Mouse (Mus musculus) fibroblast of lung, adult 2 months (primary cell): ENCODE measurements around the gene Msmo1.
A peak's percentile ranks its signal among the peaks of the same experiment; 100 is the strongest.

Experiments used
- DNase-seq: peaks from one replicate; pipeline ENCODE4 v3.0.0-alpha.2; 2011; ENCODE audit warnings: low read depth

Msmo1 gene

DNA sequence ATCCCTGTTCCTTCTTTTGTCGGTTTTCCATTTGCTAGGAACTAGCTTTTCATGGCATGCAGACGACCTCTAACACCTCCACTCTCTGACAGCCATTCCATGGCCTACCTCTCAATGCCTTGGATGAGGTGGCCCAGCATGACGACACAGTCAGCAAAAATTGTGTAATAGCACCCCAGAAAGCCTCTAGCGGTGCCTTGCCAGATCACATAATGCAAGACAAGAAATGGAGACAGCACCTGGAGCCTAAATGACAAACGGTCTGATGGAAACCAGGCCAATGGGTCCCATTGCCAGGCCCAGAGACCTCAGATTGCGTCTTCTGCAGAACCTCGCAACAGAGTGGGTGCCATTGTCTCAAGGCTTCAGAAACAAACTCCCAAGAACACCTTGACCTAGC is 21.1 kb downstream of the Msmo1 start:
- no peak for DNase-seq

DNA sequence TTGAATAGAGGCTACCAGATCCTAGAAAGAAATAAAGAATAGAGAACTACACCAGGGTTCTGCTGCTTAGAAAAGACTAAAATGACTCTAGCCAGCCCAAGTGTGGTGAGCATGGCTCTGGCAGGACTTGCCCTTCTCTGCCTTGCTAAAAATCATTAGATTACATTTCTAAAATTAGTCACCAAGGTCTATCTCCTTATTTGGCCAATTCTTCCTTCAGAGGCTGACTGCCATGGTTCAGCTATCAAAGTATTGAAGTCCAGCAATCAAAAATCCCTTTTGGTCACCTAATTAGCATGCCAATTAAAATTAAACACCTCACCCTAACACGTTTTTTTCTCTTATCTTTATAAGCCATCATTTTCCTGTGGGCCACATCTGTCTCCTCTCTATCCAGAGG is 22.0 kb downstream of the Msmo1 start:
- DNase-seq, result no peak

DNA sequence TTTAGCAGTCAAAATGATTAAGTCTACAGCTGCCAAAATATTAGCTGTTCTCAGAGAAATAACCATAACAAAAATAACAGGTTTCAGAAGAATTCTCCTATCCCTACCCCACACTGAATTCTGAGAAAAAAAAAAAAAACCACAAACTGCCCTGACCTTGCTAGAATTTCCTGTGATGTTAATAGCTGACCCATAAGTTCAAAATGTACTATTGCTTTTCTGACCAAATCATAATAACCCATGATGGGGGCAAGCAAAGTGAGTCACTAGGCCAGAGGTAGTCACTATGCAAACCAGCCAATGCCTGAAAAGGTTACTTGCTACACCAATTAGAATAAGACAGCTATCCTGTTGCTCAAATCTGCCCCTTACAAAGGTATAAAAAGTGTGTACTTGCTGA is 26.1 kb downstream of the Msmo1 start:
- DNase-seq, result peak; percentile 71

DNA sequence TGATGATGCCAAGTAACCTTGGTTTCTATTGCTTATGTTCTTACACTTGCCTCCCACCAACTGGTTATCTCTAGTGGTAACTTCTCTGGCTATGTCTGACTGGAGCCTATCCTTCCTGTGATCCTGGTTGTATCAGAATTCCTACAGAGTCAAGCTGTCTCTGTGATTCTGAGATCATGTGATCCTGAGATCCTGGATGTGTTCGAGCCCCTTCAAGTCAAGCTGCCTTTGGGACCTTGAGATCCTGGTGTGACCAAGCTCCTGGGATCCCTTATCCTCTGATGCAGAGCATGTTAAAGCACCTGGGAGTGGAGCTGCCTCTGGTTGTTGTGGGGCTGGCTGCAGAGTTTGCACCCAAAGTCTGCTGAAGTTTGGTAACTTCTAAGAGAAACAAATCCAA is 30.4 kb downstream of the Msmo1 start:
- no peak for DNase-seq

DNA sequence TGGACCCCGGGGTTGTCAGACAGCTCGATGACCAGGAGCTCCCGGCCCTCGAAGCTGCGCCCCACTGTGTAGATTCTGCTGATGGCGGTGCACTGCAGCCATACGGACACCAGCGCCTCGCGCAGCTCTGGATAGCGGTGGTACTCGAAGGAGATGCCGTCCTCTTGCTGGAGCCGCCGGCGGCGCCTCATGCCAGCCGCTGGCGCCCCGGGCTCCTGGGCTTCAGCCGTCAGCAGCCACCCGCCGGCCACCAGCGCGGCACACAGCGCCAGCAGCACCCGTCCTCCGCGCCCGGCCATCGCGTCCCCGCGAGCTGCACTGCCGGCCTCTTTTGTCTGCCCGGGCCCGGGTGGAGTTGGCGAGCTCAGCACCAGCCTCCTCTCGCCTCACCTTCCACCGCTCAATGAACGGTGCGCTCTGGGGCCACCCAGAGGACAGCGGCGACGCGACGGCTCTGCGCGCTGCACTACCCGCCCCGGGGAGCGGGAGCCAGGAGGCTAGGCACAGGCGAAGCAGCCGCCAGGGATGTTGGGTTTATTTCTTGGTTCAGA is 40.9 kb downstream of the Msmo1 start, which contains the start of gene Cpe:
TSS of gene Cpe (minus strand) at position 404 of the 551 bp plus-strand sequence.
- DNase-seq, result peak; percentile 64

DNA sequence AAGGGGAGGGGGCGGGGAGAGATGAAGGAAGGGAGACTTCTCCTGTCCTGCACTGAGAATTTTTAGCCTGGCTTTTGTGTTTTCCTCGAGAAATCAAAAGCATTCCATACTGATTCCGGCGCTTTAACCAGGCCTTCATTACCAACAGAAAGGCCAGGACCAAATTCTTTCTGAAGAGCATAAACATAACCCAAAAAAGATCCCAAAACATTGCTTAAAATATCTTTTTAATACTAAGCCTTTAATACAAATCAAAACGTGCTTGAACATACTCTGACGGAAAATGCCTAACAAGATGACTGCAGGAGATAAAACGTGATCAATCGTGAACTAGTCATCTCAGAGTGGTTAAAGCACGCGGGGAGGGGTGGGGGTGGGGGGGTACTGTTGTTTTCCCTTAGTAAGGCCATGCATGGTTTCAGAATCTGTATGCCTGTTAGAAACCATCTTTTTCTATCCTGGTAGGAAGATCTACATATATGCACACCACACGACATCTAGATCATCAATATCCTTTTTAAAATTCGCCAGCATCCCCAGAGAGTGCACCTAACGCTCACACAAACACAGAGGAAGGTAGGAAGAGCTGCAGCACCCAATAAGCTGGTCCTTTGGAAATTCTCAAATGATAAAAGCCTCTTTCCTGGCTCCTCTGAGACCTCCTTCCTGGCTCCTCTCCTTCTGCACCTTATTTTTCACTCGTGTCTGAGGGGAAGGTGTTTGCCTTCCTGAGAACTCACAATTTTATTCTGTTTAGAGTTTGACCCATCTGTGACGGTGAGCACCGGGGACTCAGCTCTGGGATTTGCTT is 41.8 kb downstream of the Msmo1 start:
- DNase-seq, result no peak

- DNase-seq, result no peak
These were observed 42.7 kb downstream of the Msmo1 start for GRCm38 (mm10) chr8:64690845-64691244.

GRCm38 (mm10) chr8:64690306-64690705 is 43.3 kb downstream of the Msmo1 start:
- no peak for DNase-seq

GRCm38 (mm10) chr8:64688741-64689140 is 44.9 kb downstream of the Msmo1 start:
- no peak for DNase-seq

GRCm38 (mm10) chr8:64688161-64688560 is 45.4 kb downstream of the Msmo1 start:
- DNase-seq, result peak; percentile 61

GRCm38 (mm10) chr8:64682501-64682900 is 51.1 kb downstream of the Msmo1 start:
- no peak for DNase-seq

DNA sequence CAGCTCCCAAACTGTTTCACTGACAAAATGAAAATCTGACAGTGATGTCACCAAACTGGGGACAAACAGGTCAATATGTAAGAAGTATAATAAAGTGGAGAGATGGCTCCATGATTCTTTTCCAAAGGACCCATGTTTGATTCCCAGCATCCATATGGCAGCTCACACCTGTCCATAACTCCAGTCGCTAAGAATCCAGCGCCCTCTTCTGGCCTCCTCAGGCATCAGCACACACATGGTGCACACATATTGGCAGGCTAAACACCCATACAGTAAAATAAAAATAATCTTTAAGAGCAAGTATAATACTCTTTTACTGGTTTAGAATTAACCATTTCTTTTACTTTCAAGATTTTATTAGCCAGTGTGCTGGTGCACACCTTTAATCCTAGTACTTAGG is 57.2 kb downstream of the Msmo1 start:
- DNase-seq, result no peak

GRCm38 (mm10) chr8:64674951-64675585 is 58.5 kb downstream of the Msmo1 start:
- peak; percentile 67 for DNase-seq

DNA sequence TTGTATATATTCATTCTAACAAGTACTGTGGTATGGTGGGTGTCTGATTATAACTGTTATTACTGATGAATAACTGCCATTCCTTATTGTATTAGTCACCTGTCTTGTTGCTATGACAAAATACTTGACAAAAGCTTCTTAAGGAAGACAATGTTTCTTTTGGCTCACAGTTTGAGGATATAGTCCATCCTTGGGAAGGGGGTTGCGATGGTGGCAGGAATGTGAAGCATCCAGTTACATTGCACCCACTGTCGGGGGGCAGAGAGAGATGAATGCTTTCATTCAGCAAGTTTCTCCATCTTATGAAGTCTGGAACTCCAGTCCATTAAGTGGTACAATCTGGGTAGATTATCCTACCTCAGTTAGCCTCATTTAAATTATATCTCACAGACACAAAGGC is 60.7 kb downstream of the Msmo1 start:
- DNase-seq, result no peak

DNA sequence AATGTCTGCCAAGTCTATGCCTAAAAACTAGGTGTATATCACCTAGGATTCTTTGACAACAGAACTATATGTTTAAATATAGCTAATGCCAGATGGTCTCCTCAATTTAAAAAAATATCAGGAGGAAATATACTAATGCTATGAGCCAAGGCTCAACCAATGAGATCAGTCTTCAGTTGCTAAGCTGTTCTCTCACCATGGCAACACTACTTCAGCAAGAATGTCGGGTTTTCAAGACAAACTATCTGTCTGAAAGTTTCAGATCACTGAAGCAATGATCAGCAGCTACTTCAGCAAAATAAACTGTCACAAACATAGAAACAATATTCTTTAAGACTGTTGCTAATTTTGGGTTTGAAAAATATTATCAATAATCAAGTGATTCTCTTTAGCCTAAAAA is 61.7 kb downstream of the Msmo1 start:
- DNase-seq, result no peak
